Mouse (Mus musculus) CH12.LX (cell line): ENCODE measurements around the gene Ilf3. TPM values are rescaled to one million over a fixed set of nuclear protein-coding genes. Genes with fewer than 3 reads are reported as not detected.

Experiments
- DNase-seq: peaks from one replicate; pipeline ENCODE4 v3.0.0-alpha.2; 2013; ENCODE audit errors: extremely low read depth
- H3K27ac ChIP-seq: 2 replicates; pipeline ENCODE4 v1.5.1; 2012; ENCODE audit warnings: low read depth, mild to moderate bottlenecking, control low read depth, moderate library complexity; ENCODE audit not compliant: insufficient read depth
- H3K27me3 ChIP-seq: replicated peaks from 2 replicates; pipeline ENCODE3; 2012; ENCODE audit warnings: inconsistent platforms
- H3K36me3 ChIP-seq, 2 experiments: replicated peaks in 1 of 2; 2 replicates each; pipeline versions ENCODE3 to v1.6.1; 2012; ENCODE audit warnings: inconsistent platforms in 1 of 2, low read length in 1 of 2, mild to moderate bottlenecking in 1 of 2, mixed read lengths in 1 of 2, moderate library complexity in 1 of 2; ENCODE audit not compliant: control insufficient read depth in 1 of 2, insufficient read depth in 1 of 2
- H3K4me1 ChIP-seq, 2 experiments: 2 replicates each; pipeline ENCODE4 v1.6.1; 2012; ENCODE audit warnings: inconsistent platforms in 1 of 2, moderate library complexity in 1 of 2; ENCODE audit not compliant: insufficient read depth in 2 of 2, control insufficient read depth in 1 of 2
- H3K4me2 ChIP-seq: 2 replicates; pipeline ENCODE4 v1.6.1; 2012; ENCODE audit warnings: low read depth, mild to moderate bottlenecking, control low read depth; ENCODE audit not compliant: poor library complexity, insufficient read depth, severe bottlenecking
- H3K4me3 ChIP-seq, 3 experiments: fragments of 150-350 bp in 1 of 3; sonication (generic) in 1 of 3; replicated peaks in 1 of 3; 2 replicates each; pipeline versions ENCODE3 to v1.5.1; 2011 to 2012; ENCODE audit warnings: low read depth in 2 of 3, low read length in 2 of 3, mild to moderate bottlenecking in 2 of 3, moderate library complexity in 2 of 3, control low read depth in 1 of 3, improper control_type of control experiment in 1 of 3, inconsistent platforms in 1 of 3, mixed read lengths in 1 of 3; ENCODE audit not compliant: poor library complexity in 1 of 3
- H3K79me2 ChIP-seq: replicated peaks from 2 replicates; pipeline ENCODE4 v1.6.1; 2012; ENCODE audit warnings: mild to moderate bottlenecking, moderate library complexity; ENCODE audit not compliant: control insufficient read depth, poor library complexity, insufficient read depth, severe bottlenecking; ENCODE audit errors: extremely low read depth
- H3K9ac ChIP-seq: 2 replicates; pipeline ENCODE4 v1.6.1; 2012; ENCODE audit warnings: low read depth, mild to moderate bottlenecking, control low read depth, moderate library complexity; ENCODE audit not compliant: insufficient read depth
- H3K9me3 ChIP-seq: replicated peaks from 2 replicates; pipeline ENCODE3; 2012; ENCODE audit warnings: low read length, inconsistent platforms, mixed read lengths
- CHD1 ChIP-seq: IDR thresholded peaks from 2 replicates; pipeline ENCODE4 v1.6.1; 2012; ENCODE audit warnings: low read depth, low read length, improper control_type of control experiment, inconsistent platforms
- CHD2 ChIP-seq: IDR thresholded peaks from 2 replicates; pipeline ENCODE4 v1.6.1; 2011; ENCODE audit warnings: low read length, improper control_type of control experiment
- ELF1 ChIP-seq: IDR thresholded peaks from 2 replicates; pipeline ENCODE4 v1.6.1; 2014; ENCODE audit warnings: low read depth, mild to moderate bottlenecking, inconsistent platforms, low read length, improper control_type of control experiment
- EP300 ChIP-seq: IDR thresholded peaks from 2 replicates; pipeline ENCODE4 v1.6.1; 2011; ENCODE audit warnings: low read length, improper control_type of control experiment
- ETS1 ChIP-seq: conservative IDR thresholded peaks from 2 replicates; pipeline ENCODE4 v1.6.1; 2012; ENCODE audit warnings: low read depth, mild to moderate bottlenecking, inconsistent platforms, low read length, improper control_type of control experiment, moderate library complexity
- MAX ChIP-seq: IDR thresholded peaks from 2 replicates; pipeline ENCODE4 v1.6.1; 2011; ENCODE audit warnings: low read length, improper control_type of control experiment
- MAZ ChIP-seq: IDR thresholded peaks from 2 replicates; pipeline ENCODE4 v1.6.1; 2012; ENCODE audit warnings: low read depth, mild to moderate bottlenecking, inconsistent platforms, low read length, improper control_type of control experiment, moderate library complexity
- MEF2A ChIP-seq: IDR thresholded peaks from 2 replicates; pipeline ENCODE4 v1.6.1; 2014; ENCODE audit warnings: low read depth, mild to moderate bottlenecking, inconsistent platforms, low read length, improper control_type of control experiment, borderline replicate concordance
- MXI1 ChIP-seq: IDR thresholded peaks from 2 replicates; pipeline ENCODE4 v1.6.1; 2011; ENCODE audit warnings: mild to moderate bottlenecking, low read depth, low read length, improper control_type of control experiment
- MYC ChIP-seq: IDR thresholded peaks from 2 replicates; pipeline ENCODE4 v1.6.1; 2011; ENCODE audit warnings: low read depth, mild to moderate bottlenecking, improper control_type of control experiment, low read length
- NELFE ChIP-seq: IDR thresholded peaks from 2 replicates; pipeline ENCODE4 v1.6.1; 2011; ENCODE audit warnings: low read depth, low read length, improper control_type of control experiment
- NRF1 ChIP-seq: IDR thresholded peaks from 2 replicates; pipeline ENCODE4 v1.6.1; 2014; ENCODE audit warnings: low read depth, mild to moderate bottlenecking, inconsistent platforms, low read length, improper control_type of control experiment, moderate library complexity
- POLR2A ChIP-seq: IDR thresholded peaks from 2 replicates; pipeline ENCODE4 v1.6.1; 2011; ENCODE audit warnings: low read depth, mild to moderate bottlenecking, improper control_type of control experiment, low read length
- SIN3A ChIP-seq: IDR thresholded peaks from 2 replicates; pipeline ENCODE4 v1.6.1; 2012; ENCODE audit warnings: low read length, improper control_type of control experiment, inconsistent platforms
- TCF12 ChIP-seq: IDR thresholded peaks from 2 replicates; pipeline ENCODE4 v1.6.1; 2014; ENCODE audit warnings: low read depth, mild to moderate bottlenecking, inconsistent platforms, low read length, improper control_type of control experiment
- UBTF ChIP-seq: IDR thresholded peaks from 2 replicates; pipeline ENCODE4 v1.6.1; 2012; ENCODE audit warnings: low read depth, mild to moderate bottlenecking, inconsistent platforms, low read length, improper control_type of control experiment, moderate library complexity
- USF2 ChIP-seq: conservative IDR thresholded peaks from 2 replicates; pipeline ENCODE4 v1.6.1; 2011; ENCODE audit warnings: low read depth, low read length, improper control_type of control experiment
- ZNF384 ChIP-seq: IDR thresholded peaks from 2 replicates; pipeline ENCODE4 v1.6.1; 2012; ENCODE audit warnings: low read depth, low read length, improper control_type of control experiment, inconsistent platforms
- dilution Hi-C: fragments of 300-500 bp; cut with MboI; formaldehyde crosslinking; loops from 2 replicates; pipeline ENCODE4 v1.14.3; 2020; ENCODE audit warnings: low sequenced_read_pairs; ENCODE audit not compliant: extremely low pct_unique_long_range_greater_than_20kb, extremely low pct_ligation_motif_present
- in situ Hi-C: fragments of 300-500 bp; cut with MboI; formaldehyde crosslinking; loops from 3 replicates; pipeline ENCODE4 v1.14.3; 2019; ENCODE audit warnings: low sequenced_read_pairs, low pct_ligation_motif_present, low pct_unique_long_range_greater_than_20kb, mixed read lengths
- polyA plus RNA-seq: library from polyadenylated mRNA; unstranded; fragments of >175 nt; gene quantifications from 2 replicates; pipeline ENCODE4 v1.2.1, GENCODE M21; 2012; ENCODE audit warnings: low read depth; ENCODE audit not compliant: insufficient read length
- total RNA-seq, 2 experiments: library from RNA; depleted of rRNA; stranded (reverse); fragments of 300-350 nt in 1 of 2; fragments of >200 nt in 1 of 2; gene quantifications; 2 replicates each; pipeline ENCODE4 v1.2.3; 2012 to 2014

Gene Ilf3
- total and polyA plus RNA-seq, 3 experiments, result 72.8 to 128 (median 77.3) TPM

DNA sequence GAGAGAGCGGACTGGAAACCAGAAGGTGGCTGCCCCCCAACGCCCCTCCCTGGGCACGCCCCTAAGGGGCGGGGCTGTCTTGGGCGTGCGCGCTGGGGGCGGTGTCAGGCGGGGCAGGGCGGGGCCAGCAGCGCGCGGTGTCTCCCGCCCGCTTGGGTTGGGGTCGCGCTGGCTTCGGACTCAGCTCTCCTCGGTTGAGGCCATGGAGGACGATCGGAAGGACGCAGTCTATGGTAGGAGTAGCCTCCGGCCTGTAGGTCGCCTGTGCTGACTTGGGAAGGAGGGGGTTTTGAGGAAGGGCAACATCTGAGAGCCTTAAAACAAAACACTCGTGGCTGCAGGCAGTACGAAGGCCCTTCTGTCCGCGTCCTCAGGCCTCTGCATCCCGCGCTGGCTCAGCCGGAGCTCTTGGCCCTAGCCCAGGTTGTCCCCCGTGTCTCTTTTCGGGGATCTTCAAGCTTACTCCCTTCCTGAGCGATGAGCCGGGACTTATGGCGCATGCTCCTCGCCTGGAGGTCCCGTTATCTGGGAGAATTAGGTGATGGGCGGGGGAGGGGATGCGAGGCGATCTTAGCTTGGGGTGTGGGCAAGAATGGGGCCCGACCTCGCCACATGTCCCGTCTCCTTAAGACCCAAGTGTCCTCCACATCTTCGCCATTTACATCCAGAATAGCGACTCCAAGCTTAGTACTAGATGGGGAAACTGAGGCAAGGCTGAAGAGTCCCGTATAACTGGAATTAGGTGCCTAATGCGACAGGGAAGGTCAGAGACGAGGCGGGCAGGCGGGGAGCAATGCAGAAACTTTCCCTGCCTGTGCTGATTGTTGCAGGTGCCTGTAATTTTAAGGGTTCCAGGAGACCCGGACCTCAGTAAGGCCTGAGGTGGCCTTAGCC, 46.8 kb upstream of the Ilf3 start, which contains the start of gene Slc44a2:
TSS of gene Slc44a2 (plus strand) at position 80 of the 894 bp plus-strand sequence.
- TF ChIP-seq MAZ, result peak; percentile 87
- 0 out of 2 replicates have a peak, but pooled peaks have one; percentile 15 for TF ChIP-seq MYC
- 0 out of 2 replicates have a peak, but pooled peaks have one; percentile 37 for TF ChIP-seq TCF12
- TF ChIP-seq UBTF, result 0 out of 2 replicates have a peak, but pooled peaks have one; percentile 53
- TF ChIP-seq MAX, result peak; percentile 71
- peak; percentile 78 for TF ChIP-seq SIN3A
- no peak for TF ChIP-seq USF2
- peak; percentile 64; the same call in 1 of the 2 replicates for TF ChIP-seq POLR2A
- TF ChIP-seq EP300, result no peak
- TF ChIP-seq MXI1, result peak; percentile 73
- no peak for TF ChIP-seq CHD1
- peak; percentile 78 for TF ChIP-seq NRF1
- 0 out of 2 replicates have a peak, but pooled peaks have one; percentile 33 for TF ChIP-seq NELFE
- 0 out of 2 replicates have a peak, but pooled peaks have one; percentile 10 for TF ChIP-seq MEF2A
- peak; percentile 2; the same call in 1 of the 2 replicates for TF ChIP-seq CHD2
- TF ChIP-seq, all 38 proteins: peak for 12
- Histone ChIP-seq H3K9me3 (peaks cover 3% of the 10 kb centered on the region), H3K4me3 (peak within 1 kb of the TSS; percentile 76 to 96 (median 77)), H3K4me2 (peak within 1 kb of the TSS; percentile 77), H3K4me1 (peaks cover 6 to 44% of the 10 kb centered on the region in 2 experiments), H3K79me2 (peaks cover 35% of the 10 kb centered on the region), H3K36me3 (peaks cover 0 to 16% of the 10 kb centered on the region in 2 experiments), H3K9ac (peak within 1 kb of the TSS; percentile 69), H3K27ac (peak within 1 kb of the TSS; percentile 67), H3K27me3 (no peaks in the 10 kb centered on the region)
- in situ Hi-C loops (no loop called here), dilution Hi-C loops (no loop called here)
- peak; percentile 77 for DNase-seq

DNA sequence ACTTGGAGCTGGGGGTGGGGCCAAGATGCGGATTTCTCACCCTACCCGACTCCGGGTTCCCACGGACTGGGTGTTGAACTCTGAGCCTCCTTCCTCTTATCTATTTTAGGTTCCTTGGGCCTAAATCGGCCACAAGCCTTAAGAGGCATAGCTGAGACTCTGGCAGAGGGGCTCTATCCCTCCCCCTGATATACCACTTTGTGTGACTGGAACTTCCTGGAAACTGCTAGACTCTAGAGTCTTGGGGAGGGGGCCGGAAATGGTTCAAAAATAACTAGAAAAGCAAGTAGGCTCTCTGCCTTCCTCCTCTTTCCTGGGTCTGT, 46.2 kb upstream of the Ilf3 start:
- H3K36me3 ChIP-seq, result peaks cover 0 to 20% of the 10 kb centered on the region in 2 experiments
- H3K79me2 ChIP-seq, result peaks cover 37% of the 10 kb centered on the region
- H3K27ac ChIP-seq, result peak overlapping the region; percentile 67

More for the DNA sequence above, 46.2 kb upstream of the Ilf3 start:
- Histone ChIP-seq H3K27me3 (no peaks in the 10 kb centered on the region), H3K9ac (peak overlapping the region; percentile 69), H3K4me2 (peak overlapping the region; percentile 77), H3K9me3 (peaks cover 3% of the 10 kb centered on the region), H3K4me1 (peaks cover 6 to 48% of the 10 kb centered on the region in 2 experiments), H3K4me3 (peak overlapping the region; percentile 76 to 96 (median 77))
- TF ChIP-seq MEF2A (peak; percentile 86), POLR2A (peak; percentile 33), ZNF384 (no peak), ELF1 (peak; percentile 70), ETS1 (peak; percentile 39; the same call in 1 of the 2 replicates)
- in situ Hi-C loops, result no loop called here
- dilution Hi-C loops, result no loop called here
- peak; percentile 83 for DNase-seq
